In the genomic region with DNA sequence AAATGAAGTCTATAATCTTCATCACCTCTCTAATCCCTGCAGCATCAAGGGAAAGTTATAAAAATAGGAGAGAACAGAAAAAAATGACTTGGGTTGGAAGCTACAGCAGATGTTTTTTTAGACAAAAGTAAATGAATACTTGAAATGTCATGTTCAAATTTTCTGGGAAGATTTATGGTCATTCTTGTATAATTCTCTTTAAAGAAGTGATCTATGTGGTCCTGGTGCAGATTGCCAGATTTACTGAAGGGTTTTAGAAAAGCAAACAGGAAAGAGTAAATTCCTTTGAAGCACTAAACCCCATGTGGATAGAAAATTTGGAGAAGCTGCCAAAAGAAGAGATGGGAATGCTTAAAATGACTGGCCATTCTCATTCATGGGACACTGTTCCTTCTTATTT, we compare ENCODE assay signal across 22 mouse cellular contexts.
DNase-seq lines count a peak whose midpoint lies in the region; ATAC-seq lines count a peak whose summit lies in the region.
"Had no signal": no experiment of that assay in that cellular context is flagged by ENCODE, and none has a peak within 500 bp of the region (broad histone marks: within the 10 kb centered on the region; RNA-seq: fewer than 3 reads in every experiment).

No protein-coding gene starts in this region.

- no peak for ATAC-seq in kidney, embryonic 15.5 days (replicated peaks; ENCODE audit: low FRiP score)
- ATAC-seq: forebrain, embryonic 14.5 days; hindbrain, postnatal 0 days had no signal

- H3K27ac ChIP-seq in kidney, embryonic 15.5 days: no peak overlapping the region
- H3K27ac ChIP-seq: embryonic facial prominence, embryonic 13.5 days; forebrain, embryonic 10.5 days; gastrocnemius, adult 2 months; heart, embryonic 10.5 days; hindbrain, embryonic 13.5 days; hindbrain, postnatal 0 days had no signal

- peak; percentile 7 for DNase-seq in heart, adult 8-10 months (ENCODE audit: low spot score)
- DNase-seq in heart, adult 9 months (ENCODE audit: low spot score in 2 of 2): no peak
- DNase-seq in kidney, postnatal 10 days: peak; percentile 9
- DNase-seq in 3T3-L1 (ENCODE audit: low read depth, low spot score): peak; percentile 52
- peak; percentile 2 for DNase-seq in fibroblast of lung, adult 2 months (ENCODE audit: low read depth)
- no peak for DNase-seq in embryo, embryonic 11 days
- DNase-seq in layer of hippocampus, adult 9-10 months (ENCODE audit: low spot score): no peak
- DNase-seq: adrenal gland, postnatal 10 days; cerebellum, adult 11 months; cerebellum, adult 8-10 months; cerebellum, postnatal 14 days; gastrocnemius, adult 2 months; gastrocnemius, postnatal 25 days; heart, postnatal 10 days had no signal

- H3K9ac ChIP-seq in kidney, embryonic 15.5 days: no peak overlapping the region
- H3K9ac ChIP-seq: embryonic facial prominence, embryonic 13.5 days; hindbrain, embryonic 13.5 days had no signal

- no peak overlapping the region for H3K4me3 ChIP-seq in kidney, embryonic 15.5 days (replicated peaks)
- H3K4me3 ChIP-seq: embryonic facial prominence, embryonic 13.5 days; forebrain, embryonic 10.5 days; gastrocnemius, adult 2 months; heart, embryonic 10.5 days; hindbrain, embryonic 13.5 days had no signal

- no peaks in the 10 kb centered on the region for H3K9me3 ChIP-seq in kidney, embryonic 15.5 days (replicated peaks)
- H3K9me3 ChIP-seq: embryonic facial prominence, embryonic 13.5 days; forebrain, embryonic 10.5 days; heart, embryonic 10.5 days; hindbrain, embryonic 13.5 days had no signal

- no peaks in the 10 kb centered on the region for H3K27me3 ChIP-seq in kidney, embryonic 15.5 days
- H3K27me3 ChIP-seq: CH12.LX; embryonic facial prominence, embryonic 13.5 days; hindbrain, embryonic 13.5 days had no signal

- H3K4me2 ChIP-seq in kidney, embryonic 15.5 days: no peak overlapping the region
- H3K4me2 ChIP-seq: embryonic facial prominence, embryonic 13.5 days; hindbrain, embryonic 13.5 days had no signal

- no peaks in the 10 kb centered on the region for H3K4me1 ChIP-seq in kidney, embryonic 15.5 days
- H3K4me1 ChIP-seq: embryonic facial prominence, embryonic 13.5 days; forebrain, embryonic 10.5 days; heart, embryonic 10.5 days; hindbrain, embryonic 13.5 days had no signal

- H3K36me3 ChIP-seq in kidney, embryonic 15.5 days: no peaks in the 10 kb centered on the region
- H3K36me3 ChIP-seq: embryonic facial prominence, embryonic 13.5 days; forebrain, embryonic 10.5 days; heart, embryonic 10.5 days; hindbrain, embryonic 13.5 days had no signal

Comparison
In these comparisons a context has a peak if more than half of its experiments do, and no peak if none do; other contexts are left out.
1. DNase-seq: peak in heart, adult 8-10 months (single experiment), kidney, postnatal 10 days (single experiment), 3T3-L1 (single experiment) and fibroblast of lung, adult 2 months (single experiment); none in heart, adult 9 months (0 of 2), embryo, embryonic 11 days (single experiment) and layer of hippocampus, adult 9-10 months (single experiment).